In the genomic region with DNA sequence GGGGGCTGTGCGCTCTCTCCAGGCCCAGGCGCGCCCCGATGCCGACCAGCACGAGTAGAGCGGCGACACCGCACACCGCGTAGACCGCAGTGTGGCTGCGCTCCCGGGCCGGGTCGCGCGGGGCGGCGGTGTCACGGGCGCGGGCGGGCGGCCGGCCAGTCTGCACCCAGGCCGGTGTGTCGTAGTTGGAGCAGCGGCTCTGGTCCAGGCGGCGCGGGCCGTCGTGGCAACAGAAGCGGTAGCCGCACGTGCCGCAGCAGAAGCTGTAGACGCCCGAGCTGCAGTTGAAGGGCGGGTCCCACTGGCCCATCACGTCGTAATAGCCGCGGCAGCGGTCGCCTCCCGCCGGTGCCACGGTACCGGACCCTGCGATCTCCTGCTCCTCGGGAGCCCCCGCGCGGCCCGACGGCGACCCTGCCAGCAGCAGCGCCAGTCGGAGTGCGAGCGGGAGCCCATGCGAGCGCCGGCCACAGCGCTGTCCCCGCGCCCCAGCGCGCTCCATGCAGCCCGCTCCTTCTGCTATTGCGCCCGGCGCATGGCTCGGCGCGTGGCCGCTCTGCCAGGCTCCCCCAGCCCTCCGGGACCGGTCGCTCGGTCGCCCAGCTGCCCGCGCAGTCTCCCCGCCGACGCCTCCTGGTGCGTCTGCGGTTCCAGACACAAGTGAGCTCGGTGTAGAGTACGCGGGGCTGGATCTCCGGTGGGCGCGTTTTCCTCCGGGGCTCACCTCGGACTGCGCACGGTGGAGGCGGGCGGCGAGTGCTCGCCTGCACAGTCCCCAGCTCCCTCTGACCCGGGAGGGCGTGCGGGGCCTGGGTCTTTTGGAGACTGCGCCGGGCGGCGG, we compare ENCODE assay signal across 8 mouse cellular contexts. TPM values are rescaled to one million over a fixed set of nuclear protein-coding genes. Genes with fewer than 3 reads are reported as not detected.
DNase-seq lines count a peak whose midpoint lies in the region; ATAC-seq and TF ChIP-seq lines count a peak whose summit lies in the region.

No protein-coding gene starts in this region.

- no peak for TF ChIP-seq CTCF in G1E (IDR thresholded peaks at IDR 0.05; ENCODE audit: low read depth, low read length)

- under 1% methylated on average over 109 of the region's 112 CpGs for WGBS in heart, embryonic 10.5 days
- WGBS in hindbrain, embryonic 14.5 days: under 1% methylated on average over 107 of the region's 112 CpGs
- under 1% methylated on average over 93 of the region's 112 CpGs for WGBS in midbrain, embryonic 12.5 days

- peaks cover 100% of the 10 kb centered on the region for H3K27me3 ChIP-seq in heart, embryonic 10.5 days (ENCODE audit: insufficient read depth, poor library complexity, severe bottlenecking)
- peaks cover 61% of the 10 kb centered on the region for H3K27me3 ChIP-seq in G1E (ENCODE audit: insufficient read depth, low read length)
- peaks cover 80% of the 10 kb centered on the region for H3K27me3 ChIP-seq in hindbrain, embryonic 14.5 days (ENCODE audit: control insufficient read depth, insufficient read depth, low read length)
- peaks cover 99% of the 10 kb centered on the region for H3K27me3 ChIP-seq in midbrain, embryonic 12.5 days

- no peaks in the 10 kb centered on the region for H3K9me3 ChIP-seq in heart, embryonic 10.5 days
- peaks cover 22% of the 10 kb centered on the region for H3K9me3 ChIP-seq in G1E (replicated peaks)
- H3K9me3 ChIP-seq in hindbrain, embryonic 14.5 days (ENCODE audit: control insufficient read depth, low read length): no peaks in the 10 kb centered on the region
- H3K9me3 ChIP-seq in midbrain, embryonic 12.5 days: no peaks in the 10 kb centered on the region

- peak overlapping the region; percentile 64 for H3K4me3 ChIP-seq in heart, embryonic 10.5 days
- peak overlapping the region; percentile 30; the same call in 1 of the 2 replicates for H3K4me3 ChIP-seq in G1E (ENCODE audit: low read depth, low read length)
- peak overlapping the region; percentile 44 for H3K4me3 ChIP-seq in hindbrain, embryonic 14.5 days (replicated peaks; ENCODE audit: low read length)
- peak overlapping the region; percentile 41 for H3K4me3 ChIP-seq in midbrain, embryonic 12.5 days

- peak overlapping the region; percentile 68 for H3K27ac ChIP-seq in heart, embryonic 10.5 days
- no peak overlapping the region for H3K27ac ChIP-seq in hindbrain, embryonic 14.5 days
- no peak overlapping the region for H3K27ac ChIP-seq in midbrain, embryonic 12.5 days (replicated peaks)

- no peak for ATAC-seq in G1E (ENCODE audit: extremely low read depth, insufficient number of reproducible peaks, low FRiP score, poor library complexity, severe bottlenecking)
- ATAC-seq in hindbrain, embryonic 14.5 days (ENCODE audit: low FRiP score): peak; percentile 52
- ATAC-seq in midbrain, embryonic 12.5 days (ENCODE audit: low FRiP score, low read depth): peak; percentile 41
- no peak for ATAC-seq in erythroblast, adult 5-6 weeks (replicated peaks; ENCODE audit: low FRiP score, poor library complexity, severe bottlenecking)

- H3K4me2 ChIP-seq in hindbrain, embryonic 14.5 days (replicated peaks): peak overlapping the region; percentile 73
- H3K4me2 ChIP-seq in midbrain, embryonic 12.5 days (replicated peaks): peak overlapping the region; percentile 62

- H3K36me3 ChIP-seq in heart, embryonic 10.5 days: no peaks in the 10 kb centered on the region
- H3K36me3 ChIP-seq in G1E (replicated peaks): peaks cover 27% of the 10 kb centered on the region
- no peaks in the 10 kb centered on the region for H3K36me3 ChIP-seq in hindbrain, embryonic 14.5 days (replicated peaks; ENCODE audit: control insufficient read depth, insufficient read depth)
- no peaks in the 10 kb centered on the region for H3K36me3 ChIP-seq in midbrain, embryonic 12.5 days

- H3K9ac ChIP-seq in hindbrain, embryonic 14.5 days: peak overlapping the region; percentile 53
- peak overlapping the region; percentile 37; the same call in 1 of the 2 replicates for H3K9ac ChIP-seq in midbrain, embryonic 12.5 days (replicated peaks)

- H3K4me1 ChIP-seq in heart, embryonic 10.5 days: peaks cover 43% of the 10 kb centered on the region
- H3K4me1 ChIP-seq in G1E (ENCODE audit: insufficient read depth, low read depth, low read length): peaks cover under 1% of the 10 kb centered on the region
- H3K4me1 ChIP-seq in hindbrain, embryonic 14.5 days (replicated peaks; ENCODE audit: control insufficient read depth, insufficient read depth, low read length): peaks cover 15% of the 10 kb centered on the region
- peaks cover 44% of the 10 kb centered on the region for H3K4me1 ChIP-seq in midbrain, embryonic 12.5 days

- DNase-seq in heart, embryonic 10.5 days (ENCODE audit: low spot score): no peak
- DNase-seq in heart, postnatal 25 days (ENCODE audit: low spot score): no peak
- no peak for DNase-seq in G1E (ENCODE audit: low spot score)
- peak; percentile 46 for DNase-seq in embryo, embryonic 10.5 days (ENCODE audit: low spot score)
- DNase-seq in hindbrain, embryonic 14.5 days (ENCODE audit: low spot score): no peak
- DNase-seq in spleen, postnatal 4 days (ENCODE audit: low spot score in 2 of 2): no peak

- intact Hi-C loops in heart, postnatal 25 days (cut with DNase I): no loop called here

RNA-seq across cellular contexts. Expression of gene Shisa8, which starts 0.5 kb away (rescaled TPM):
- 0.11 and 0.13 TPM in 2 replicates for polyA plus RNA-seq in heart, embryonic 10.5 days (2016; fragmentation: Nextera tagmentation; extraction: Ambion mirVana)
- under 1 TPM; 0.13 to 0.20 TPM for total RNA-seq in heart, postnatal 25 days (2021)
- not detected in 2 replicates for total RNA-seq in G1E (2014; fragmentation: Nextera tagmentation)
- total RNA-seq in G1E (2017): 0.05 TPM in 1 of 2 replicates, not detected in the other
- polyA plus RNA-seq in G1E (2012): not detected in 2 replicates
- 3.4 and 6.3 TPM in 2 replicates for polyA plus RNA-seq in hindbrain, embryonic 14.5 days (2014; fragmentation: Nextera tagmentation; extraction: Ambion mirVana)
- 0.73 and 0.80 TPM in 2 replicates for polyA plus RNA-seq in midbrain, embryonic 12.5 days (2016; fragmentation: Nextera tagmentation; extraction: Ambion mirVana)
- total RNA-seq in erythroblast, adult 5-6 weeks (2015; ENCODE audit: low replicate concordance): not detected in 2 replicates
- total RNA-seq in erythroblast, adult 5-6 weeks (2017; ENCODE audit: low replicate concordance): not detected in 2 replicates

RNA-seq across cellular contexts. Expression of gene Tnfrsf13c, which starts 12.0 kb away (rescaled TPM):
- 0.20 TPM in 1 of 2 replicates, not detected in the other for polyA plus RNA-seq in heart, embryonic 10.5 days (2016; fragmentation: Nextera tagmentation; extraction: Ambion mirVana)
- total RNA-seq in heart, postnatal 25 days (2021): under 1 TPM in 1 of 2 experiments, not detected in 1; 0.36 TPM
- total RNA-seq in G1E (2014; fragmentation: Nextera tagmentation) (1.6 and 2.4 TPM in 2 replicates), G1E (2017) (0.71 and 1.2 TPM in 2 replicates)
- 0.18 and 0.65 TPM in 2 replicates for polyA plus RNA-seq in G1E (2012)
- polyA plus RNA-seq in hindbrain, embryonic 14.5 days (2014; fragmentation: Nextera tagmentation; extraction: Ambion mirVana): 0.51 and 0.68 TPM in 2 replicates
- polyA plus RNA-seq in midbrain, embryonic 12.5 days (2016; fragmentation: Nextera tagmentation; extraction: Ambion mirVana): 0.37 TPM in 1 of 2 replicates, not detected in the other
- 0.84 and 6.3 TPM in 2 replicates for total RNA-seq in erythroblast, adult 5-6 weeks (2015; ENCODE audit: low replicate concordance)
- not detected in 2 replicates for total RNA-seq in erythroblast, adult 5-6 weeks (2017; ENCODE audit: low replicate concordance)

RNA-seq across cellular contexts. Expression of gene Cenpm, which starts 32.4 kb away (rescaled TPM):
- polyA plus RNA-seq in heart, embryonic 10.5 days (2016; fragmentation: Nextera tagmentation; extraction: Ambion mirVana): 58.1 and 66.3 TPM in 2 replicates
- under 1 TPM; 0.36 to 0.78 TPM for total RNA-seq in heart, postnatal 25 days (2021)
- 70.7 and 84.1 TPM in 2 replicates for total RNA-seq in G1E (2014; fragmentation: Nextera tagmentation)
- 13.7 and 15.7 TPM in 2 replicates for total RNA-seq in G1E (2017)
- 103 and 105 TPM in 2 replicates for polyA plus RNA-seq in G1E (2012)
- 17.0 and 18.0 TPM in 2 replicates for polyA plus RNA-seq in hindbrain, embryonic 14.5 days (2014; fragmentation: Nextera tagmentation; extraction: Ambion mirVana)
- 60.1 and 61.9 TPM in 2 replicates for polyA plus RNA-seq in midbrain, embryonic 12.5 days (2016; fragmentation: Nextera tagmentation; extraction: Ambion mirVana)
- total RNA-seq in erythroblast, adult 5-6 weeks (2015; ENCODE audit: low replicate concordance): 10.7 and 11.0 TPM in 2 replicates
- 2.3 and 7.2 TPM in 2 replicates for total RNA-seq in erythroblast, adult 5-6 weeks (2017; ENCODE audit: low replicate concordance)

RNA-seq across cellular contexts. Expression of gene 1500009C09Rik, which starts 40.1 kb away (rescaled TPM):
- not detected in 2 replicates for polyA plus RNA-seq in heart, embryonic 10.5 days (2016; fragmentation: Nextera tagmentation; extraction: Ambion mirVana)
- total RNA-seq in heart, postnatal 25 days (2021): not detected
- total RNA-seq in G1E (2014; fragmentation: Nextera tagmentation) (not detected in 2 replicates), G1E (2017) (not detected in 2 replicates)
- polyA plus RNA-seq in G1E (2012): not detected in 2 replicates
- 10.2 and 13.2 TPM in 2 replicates for polyA plus RNA-seq in hindbrain, embryonic 14.5 days (2014; fragmentation: Nextera tagmentation; extraction: Ambion mirVana)
- 2.6 and 3.3 TPM in 2 replicates for polyA plus RNA-seq in midbrain, embryonic 12.5 days (2016; fragmentation: Nextera tagmentation; extraction: Ambion mirVana)
- total RNA-seq in erythroblast, adult 5-6 weeks (2015; ENCODE audit: low replicate concordance): not detected in 2 replicates
- not detected in 2 replicates for total RNA-seq in erythroblast, adult 5-6 weeks (2017; ENCODE audit: low replicate concordance)

Comparison
In these comparisons a context has a peak if more than half of its experiments do, and no peak if none do; other contexts are left out.
1. ATAC-seq: peak in hindbrain, embryonic 14.5 days (single experiment) and midbrain, embryonic 12.5 days (single experiment); none in G1E (single experiment) and erythroblast, adult 5-6 weeks (single experiment).
2. Peak in every context shown above with its lines, with median percentiles within 50 percentile points of each other: H3K4me3 ChIP-seq.